Mouse (Mus musculus) cortical plate, adult 2 months (tissue): Measurements from ENCODE around the gene Ppp1r12b. TPM values are rescaled to one million over a fixed set of nuclear protein-coding genes. Genes with fewer than 3 reads are reported as not detected.

ENCODE experiments used
- H3K27ac ChIP-seq: fragments of 200-500 bp; 2 replicates; pipeline ENCODE4 v1.5.1; 2012; ENCODE audit warnings: low read length, control low read depth, inconsistent platforms; ENCODE audit not compliant: insufficient read depth
- H3K4me1 ChIP-seq: fragments of 200-500 bp; 2 replicates; pipeline ENCODE4 v1.6.1; 2011; ENCODE audit warnings: low read length; ENCODE audit not compliant: control insufficient read depth, insufficient read depth
- H3K4me3 ChIP-seq: fragments of 200-500 bp; 2 replicates; pipeline ENCODE4 v1.5.1; 2011; ENCODE audit warnings: mild to moderate bottlenecking, low read length, control low read depth; ENCODE audit not compliant: insufficient read depth
- CTCF ChIP-seq: fragments of 200-500 bp; IDR thresholded peaks from 2 replicates; pipeline ENCODE4 v1.5.1; 2011; ENCODE audit warnings: mild to moderate bottlenecking, control low read depth, low read length; ENCODE audit not compliant: insufficient read depth; ENCODE audit errors: extremely low read depth
- POLR2A ChIP-seq: fragments of 200-500 bp; IDR thresholded peaks from 2 replicates; pipeline ENCODE4 v1.6.1; 2011; ENCODE audit warnings: mild to moderate bottlenecking, low read length, control low read depth; ENCODE audit not compliant: insufficient read depth; ENCODE audit errors: extremely low read depth
- polyA plus RNA-seq: library from polyadenylated mRNA; depleted of rRNA; stranded (reverse); fragments of >200 nt; gene quantifications from 2 replicates; pipeline ENCODE4 v1.2.3, GENCODE M21; 2012

Ppp1r12b gene
- polyA plus RNA-seq, 1 experiment, result 31.5 TPM

DNA sequence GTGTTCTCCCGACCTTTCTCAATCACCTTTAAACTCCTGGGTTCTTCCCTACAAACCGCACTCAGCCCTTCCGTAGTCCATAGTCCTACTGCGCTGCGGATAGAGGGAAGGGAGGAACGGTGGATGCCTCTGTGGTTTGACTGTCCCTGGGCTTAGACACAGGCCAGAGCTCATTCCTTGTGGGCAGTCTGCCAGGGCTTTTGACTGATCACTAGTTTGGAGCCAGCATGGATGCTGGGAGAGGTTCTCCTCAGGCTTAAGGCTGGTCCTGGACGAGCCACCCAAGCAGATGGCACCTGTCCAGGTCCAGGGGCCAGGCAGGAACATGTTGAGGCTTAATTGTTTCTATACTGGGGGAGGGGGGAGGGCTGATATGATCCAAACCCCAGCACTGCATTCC is 205.9 kb downstream of the Ppp1r12b start:
- TF ChIP-seq POLR2A (no peak), CTCF (no peak)
- Histone ChIP-seq H3K4me1 (no peaks in the 10 kb centered on the region), H3K4me3 (no peak overlapping the region), H3K27ac (no peak overlapping the region)

DNA sequence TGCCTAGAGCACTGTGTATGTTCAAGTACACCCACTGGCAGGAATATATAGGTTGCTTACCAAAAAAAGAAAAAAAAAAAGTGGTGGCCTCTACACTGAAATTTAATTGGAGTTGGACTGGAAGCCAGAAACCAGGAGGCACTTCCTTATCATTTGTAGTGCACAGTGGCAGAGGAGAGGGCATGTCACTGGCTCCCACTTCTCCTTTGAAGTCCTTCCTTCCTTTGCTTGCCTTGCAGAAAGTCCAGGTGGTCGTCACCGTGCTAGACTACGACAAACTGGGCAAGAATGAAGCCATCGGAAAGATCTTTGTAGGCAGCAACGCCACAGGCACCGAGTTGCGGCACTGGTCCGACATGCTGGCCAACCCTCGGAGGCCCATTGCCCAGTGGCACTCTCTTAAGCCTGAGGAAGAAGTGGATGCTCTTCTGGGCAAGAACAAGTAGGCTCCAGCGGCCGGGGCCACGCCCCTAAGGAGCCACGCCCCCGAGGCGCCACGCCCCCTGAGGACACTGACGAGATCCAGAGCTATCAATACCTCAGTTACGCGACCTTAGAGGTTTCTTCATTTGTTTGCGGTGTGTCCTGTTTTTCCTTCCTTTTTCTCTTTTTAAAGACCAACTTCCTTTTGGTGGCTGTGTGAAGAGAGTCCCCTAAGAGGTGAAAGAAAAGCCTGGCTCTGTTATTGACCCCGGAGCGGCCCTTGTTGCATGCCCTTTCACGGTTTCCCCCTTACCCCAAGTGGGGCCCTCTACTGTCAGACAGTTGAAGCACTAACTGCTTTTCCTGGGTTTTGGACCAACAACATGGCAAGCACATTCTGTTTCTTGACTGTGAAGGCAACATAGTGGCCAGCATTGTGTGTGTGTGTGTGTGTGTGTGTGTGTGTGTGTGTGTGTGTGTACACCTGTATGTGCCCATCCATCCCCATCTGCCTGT is 208.2 kb downstream of the Ppp1r12b start:
- TF ChIP-seq CTCF (no peak), POLR2A (no peak)
- H3K27ac ChIP-seq, result no peak overlapping the region

DNA sequence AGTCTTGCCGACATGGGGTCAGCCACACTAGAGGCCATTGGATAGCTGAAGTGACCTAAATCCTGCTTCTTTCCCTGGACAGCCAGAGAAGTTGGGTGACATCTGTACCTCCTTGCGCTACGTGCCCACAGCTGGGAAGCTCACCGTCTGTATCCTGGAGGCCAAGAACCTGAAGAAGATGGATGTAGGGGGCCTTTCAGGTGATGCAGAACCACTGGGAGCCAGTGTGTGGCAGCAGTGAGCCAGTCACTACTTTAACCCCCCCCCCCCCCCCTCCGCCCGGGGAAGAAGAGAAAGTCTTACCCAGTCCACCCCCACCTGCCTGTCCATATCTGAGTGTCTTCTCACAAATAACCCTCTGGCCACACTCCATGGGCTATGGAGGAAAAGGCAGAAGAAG is 210.1 kb downstream of the Ppp1r12b start:
- Histone ChIP-seq H3K27ac (no peak overlapping the region), H3K4me3 (no peak overlapping the region), H3K4me1 (no peaks in the 10 kb centered on the region)
- no peak for TF ChIP-seq POLR2A
- TF ChIP-seq CTCF, result peak; percentile 53

More for the DNA sequence above, 208.2 kb downstream of the Ppp1r12b start:
- H3K4me3 ChIP-seq, result no peak overlapping the region
- H3K4me1 ChIP-seq, result no peaks in the 10 kb centered on the region

DNA sequence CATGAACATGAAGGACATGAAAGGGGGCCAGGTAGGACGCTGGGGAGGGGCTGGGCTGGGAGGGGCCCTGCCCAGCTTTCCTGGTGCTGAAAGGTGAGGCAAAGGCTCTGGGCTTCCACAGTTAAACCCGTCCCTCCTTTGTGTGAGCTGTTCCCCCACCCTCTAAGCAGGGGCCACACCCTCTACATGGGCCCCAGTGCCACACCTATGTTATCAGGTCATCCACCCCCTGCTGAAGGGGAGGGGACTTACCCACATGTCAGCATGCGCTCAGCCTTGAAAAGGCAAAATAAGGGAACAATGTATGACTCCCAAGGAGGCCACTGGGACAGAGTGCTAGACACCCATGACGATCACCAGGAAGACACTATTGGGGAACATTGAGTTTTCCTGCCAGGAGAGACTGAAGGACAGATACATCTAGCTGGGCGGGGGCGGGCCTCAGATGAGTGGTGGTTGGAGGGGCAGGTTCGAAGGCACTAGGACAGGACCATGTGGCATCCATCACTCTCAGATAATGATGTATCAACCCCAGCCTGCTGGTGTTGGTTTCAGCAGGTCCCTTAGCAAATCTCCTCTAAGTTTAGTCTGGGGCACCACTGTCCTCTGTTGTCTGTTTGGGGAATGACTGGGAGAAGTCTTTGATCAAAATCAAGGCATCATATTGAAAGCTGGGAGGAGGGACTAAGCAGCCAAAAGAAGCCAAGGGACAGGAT is 213.6 kb downstream of the Ppp1r12b start:
- TF ChIP-seq CTCF, result no peak
- no peak for TF ChIP-seq POLR2A
- H3K4me3 ChIP-seq, result no peak overlapping the region
- H3K4me1 ChIP-seq, result no peaks in the 10 kb centered on the region
- H3K27ac ChIP-seq, result no peak overlapping the region

DNA sequence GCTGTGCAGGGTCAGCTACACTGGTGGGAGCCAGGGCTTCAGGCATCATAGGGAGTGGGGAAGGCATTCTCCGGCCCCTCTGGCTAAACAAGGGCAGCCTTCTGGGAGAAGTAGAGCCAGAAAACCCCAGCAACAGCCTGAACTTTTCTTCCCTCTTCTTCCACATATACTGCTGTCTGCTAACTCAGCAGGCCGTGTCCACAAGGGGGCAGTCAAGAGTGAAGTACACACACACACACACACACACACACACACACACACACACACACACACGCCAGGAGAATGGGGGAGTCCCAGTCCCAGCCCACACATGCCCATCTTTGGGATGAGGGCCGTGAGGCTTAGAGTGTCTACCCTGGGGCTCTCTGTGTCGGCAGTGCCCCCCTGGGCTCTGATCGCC is 214.3 kb downstream of the Ppp1r12b start:
- TF ChIP-seq CTCF (no peak), POLR2A (no peak)

DNA sequence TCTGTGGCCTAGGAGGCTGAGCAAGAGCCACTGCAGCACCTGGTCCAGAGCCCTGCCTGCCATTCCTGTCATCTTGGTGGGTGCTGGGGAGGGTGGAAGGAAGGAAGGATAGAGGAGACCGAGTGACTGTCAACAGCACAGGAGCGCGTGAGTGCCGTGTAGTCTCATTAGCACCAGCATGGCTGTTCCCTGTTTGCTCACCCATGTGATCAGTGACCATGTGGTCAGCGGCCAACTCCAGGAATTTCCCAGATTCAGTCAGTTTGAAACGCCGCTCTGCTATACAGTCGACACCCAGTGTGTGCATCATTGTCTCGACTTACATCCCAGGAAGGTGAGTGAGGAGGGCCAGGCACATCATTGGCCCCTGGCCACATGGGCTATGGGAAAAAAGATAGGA is 218.3 kb downstream of the Ppp1r12b start:
- H3K27ac ChIP-seq, result no peak overlapping the region
- TF ChIP-seq CTCF (no peak), POLR2A (no peak)
- H3K4me3 ChIP-seq, result no peak overlapping the region
- H3K4me1 ChIP-seq, result no peaks in the 10 kb centered on the region

More for the DNA sequence above, 214.3 kb downstream of the Ppp1r12b start:
- Histone ChIP-seq H3K4me3 (no peak overlapping the region), H3K4me1 (no peaks in the 10 kb centered on the region), H3K27ac (no peak overlapping the region)

DNA sequence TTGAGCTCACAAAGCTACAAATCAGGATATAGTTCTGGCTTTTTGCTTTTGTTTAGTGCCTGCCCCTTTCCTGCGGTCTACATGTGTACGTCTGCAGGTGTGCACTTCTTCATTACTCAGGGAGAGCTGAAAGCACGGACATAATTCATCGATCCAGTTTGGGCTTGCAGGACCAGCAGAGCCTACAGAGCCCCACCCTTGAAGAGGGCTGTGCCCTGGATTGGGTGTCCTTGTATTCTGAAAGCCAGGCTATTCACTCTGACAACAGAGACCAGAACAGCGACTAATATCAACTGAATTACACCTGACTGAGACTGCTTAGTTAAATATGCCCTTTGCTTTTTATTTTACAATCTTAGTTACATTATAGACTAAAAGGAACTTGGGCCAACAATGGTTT is 222.1 kb downstream of the Ppp1r12b start:
- no peaks in the 10 kb centered on the region for H3K4me1 ChIP-seq
- no peak overlapping the region for H3K27ac ChIP-seq
- H3K4me3 ChIP-seq, result no peak overlapping the region
- TF ChIP-seq CTCF (no peak), POLR2A (no peak)

DNA sequence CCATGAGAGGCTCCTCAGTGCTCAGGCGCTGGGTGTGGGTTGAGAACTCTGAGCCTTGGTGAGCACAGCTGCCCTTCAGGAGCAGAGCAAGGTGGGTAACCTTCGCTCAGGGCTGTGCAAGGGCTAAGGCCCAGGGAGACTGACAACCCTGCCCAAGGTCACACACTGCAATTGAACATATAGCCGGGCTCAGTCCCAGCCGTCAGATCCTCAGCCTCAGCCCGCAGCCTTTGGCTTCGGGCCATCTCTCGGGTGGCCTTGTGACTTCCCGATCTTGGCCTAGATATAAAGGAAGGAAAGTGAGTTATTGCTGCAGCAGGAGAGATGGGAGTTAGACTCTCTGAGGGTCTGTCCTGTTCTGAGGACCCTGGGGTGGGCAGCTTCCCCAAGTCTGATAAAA is 228.5 kb downstream of the Ppp1r12b start:
- Histone ChIP-seq H3K27ac (no peak overlapping the region), H3K4me1 (no peaks in the 10 kb centered on the region), H3K4me3 (no peak overlapping the region)
- TF ChIP-seq CTCF, result no peak
- TF ChIP-seq POLR2A, result no peak

DNA sequence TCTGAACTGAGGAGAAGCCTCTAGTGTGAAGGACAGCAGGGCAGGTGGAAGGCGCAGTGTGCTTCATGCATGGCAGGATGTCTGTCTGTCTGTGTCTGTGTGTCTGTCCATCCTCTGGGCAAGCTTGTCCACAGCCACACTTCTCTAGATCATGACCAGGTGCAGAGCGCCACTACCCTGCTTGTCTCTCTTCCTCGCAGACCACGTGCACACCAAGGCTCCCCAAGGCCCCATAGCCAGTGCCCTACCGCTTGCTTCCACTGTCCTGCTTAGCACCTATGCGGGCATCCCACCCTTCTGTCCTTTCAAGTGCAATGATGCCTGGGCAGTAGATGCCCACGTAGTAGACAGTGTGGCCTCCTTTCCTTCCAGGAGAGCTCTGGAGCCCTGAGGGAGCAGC is 229.3 kb downstream of the Ppp1r12b start:
- no peak for TF ChIP-seq CTCF
- no peak for TF ChIP-seq POLR2A
- no peaks in the 10 kb centered on the region for H3K4me1 ChIP-seq
- H3K4me3 ChIP-seq, result no peak overlapping the region
- no peak overlapping the region for H3K27ac ChIP-seq
